Mouse (Mus musculus): ENCODE results near the gene Casp6.

DNA sequence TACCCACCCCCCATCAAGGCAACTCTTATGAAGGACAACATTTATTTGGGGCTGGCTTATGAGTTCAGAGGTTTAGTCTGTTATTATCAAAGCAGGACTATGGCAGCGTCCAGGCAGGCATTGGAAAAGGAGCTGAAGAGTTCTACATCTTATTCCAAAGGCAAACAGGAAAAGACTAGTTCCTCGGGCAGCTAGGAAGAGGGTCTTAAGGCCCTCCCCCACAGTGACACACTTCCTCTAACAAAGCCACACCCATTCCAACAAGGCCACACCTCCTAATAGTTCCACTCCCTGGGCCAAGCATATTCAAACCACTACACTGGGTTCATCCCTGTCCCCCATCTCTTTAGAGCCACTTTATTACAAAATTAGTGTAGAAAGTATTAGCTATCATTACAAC, 38.6 kb upstream of the Casp6 start:
- TF ChIP-seq POLR2A (IDR thresholded peaks at IDR 0.05; ENCODE audit: insufficient read length, low read depth) (no peak), POLR2AphosphoS2 (IDR thresholded peaks at IDR 0.05; ENCODE audit: insufficient read length, low read depth) (no peak), USF1 (IDR thresholded peaks at IDR 0.05; ENCODE audit: low read depth) (no peak), E2F4 (IDR thresholded peaks at IDR 0.05; ENCODE audit: insufficient read depth) (no peak), CEBPB (IDR thresholded peaks at IDR 0.05; ENCODE audit: insufficient read depth, poor library complexity, severe bottlenecking) (no peak), MAX (IDR thresholded peaks at IDR 0.05; ENCODE audit: low read depth) (no peak), MYOD1 (IDR thresholded peaks at IDR 0.05; ENCODE audit: control insufficient read depth in 1 of 3, insufficient read length in 2 of 3, low read depth in 2 of 3) (no peak), SRF (IDR thresholded peaks at IDR 0.05; ENCODE audit: control insufficient read depth, insufficient read length, low read depth) (no peak), TCF12 (IDR thresholded peaks at IDR 0.05; ENCODE audit: insufficient read depth, poor library complexity, severe bottlenecking) (no peak), MYOG (IDR thresholded peaks at IDR 0.05; ENCODE audit: control insufficient read depth in 1 of 3, insufficient read depth in 1 of 3, insufficient read length in 2 of 3, low read depth in 2 of 3) (no peak), REST (IDR thresholded peaks at IDR 0.05; ENCODE audit: insufficient read depth, insufficient read length) (no peak)
